Mouse (Mus musculus) stomach, postnatal 0 days (tissue): ENCODE measurements around the gene Rnf157.

Experiments
- CTCF ChIP-seq: IDR thresholded peaks from 2 replicates; pipeline ENCODE4 v1.5.1; 2016; ENCODE audit warnings: antibody characterized with exemption, low read depth, mild to moderate bottlenecking, moderate library complexity
- EP300 ChIP-seq: optimal IDR thresholded peaks from 2 replicates; pipeline ENCODE3; 2016; ENCODE audit warnings: antibody characterized with exemption

- TF ChIP-seq CTCF: no peak
- TF ChIP-seq EP300: no peak
These were observed 24.7 kb upstream of the Rnf157 start for GRCm38 (mm10) chr11:116437541-116437940.
